Mouse (Mus musculus): ENCODE data around the gene Dpm3.

- TF ChIP-seq EP300 (IDR thresholded peaks at IDR 0.05; ENCODE audit: low read depth) (no peak), CTCF (IDR thresholded peaks at IDR 0.05; ENCODE audit: low read depth) (0 out of 2 replicates have a peak, but pooled peaks have one; percentile 13)
Measured at GRCm38 (mm10) chr3:89251365-89251895, 7.7 kb upstream of the Dpm3 start.

All from liver, postnatal 0 days (tissue).